Mouse (Mus musculus) forebrain, embryonic 10.5 days (tissue): ENCODE measurements around the gene Commd7. TPM values are rescaled to one million over a fixed set of nuclear protein-coding genes. Genes with fewer than 3 reads are reported as not detected.

Experiments used
- DNase-seq: peaks from one replicate; pipeline ENCODE4 v3.0.0-alpha.2; 2017; ENCODE audit warnings: low spot score; ENCODE audit errors: extremely low spot score
- H3K27ac ChIP-seq: fragments of 300-500 bp; sonication (generic); 2 replicates; pipeline ENCODE4 v1.5.1; 2016; ENCODE audit warnings: mild to moderate bottlenecking
- H3K27me3 ChIP-seq: fragments of 300-500 bp; sonication (generic); 2 replicates; pipeline ENCODE4 v1.6.1; 2016; ENCODE audit warnings: mild to moderate bottlenecking; ENCODE audit not compliant: poor library complexity, severe bottlenecking
- H3K36me3 ChIP-seq: fragments of 300-500 bp; sonication (generic); replicated peaks from 2 replicates; pipeline ENCODE4 v1.6.1; 2016; ENCODE audit warnings: mild to moderate bottlenecking, moderate library complexity
- H3K4me1 ChIP-seq: fragments of 300-500 bp; sonication (generic); 2 replicates; pipeline ENCODE4 v1.6.1; 2016
- H3K4me3 ChIP-seq: fragments of 300-500 bp; sonication (generic); 2 replicates; pipeline ENCODE4 v1.5.1; 2016; ENCODE audit warnings: mild to moderate bottlenecking, moderate library complexity
- H3K9me3 ChIP-seq: fragments of 300-500 bp; sonication (generic); 2 replicates; pipeline ENCODE4 v1.6.1; 2016; ENCODE audit warnings: mild to moderate bottlenecking, moderate library complexity
- WGBS: fragments of 180-500 bp; shearing (Covaris S2); methylation state at CpG from one replicate; pipeline ENCODE4 v1.1.7; 2016; 5-methylcytosine and 5-hydroxymethylcytosine counted together
- polyA plus RNA-seq: library from polyadenylated mRNA; unstranded; fragments of >200 nt; fragmentation: Nextera tagmentation; extraction: Ambion mirVana; gene quantifications from 2 replicates; pipeline ENCODE4 v1.2.1, GENCODE M21; 2016

Commd7 gene
- polyA plus RNA-seq, 1 experiment from 2014 or later, result 66.2 TPM

DNA sequence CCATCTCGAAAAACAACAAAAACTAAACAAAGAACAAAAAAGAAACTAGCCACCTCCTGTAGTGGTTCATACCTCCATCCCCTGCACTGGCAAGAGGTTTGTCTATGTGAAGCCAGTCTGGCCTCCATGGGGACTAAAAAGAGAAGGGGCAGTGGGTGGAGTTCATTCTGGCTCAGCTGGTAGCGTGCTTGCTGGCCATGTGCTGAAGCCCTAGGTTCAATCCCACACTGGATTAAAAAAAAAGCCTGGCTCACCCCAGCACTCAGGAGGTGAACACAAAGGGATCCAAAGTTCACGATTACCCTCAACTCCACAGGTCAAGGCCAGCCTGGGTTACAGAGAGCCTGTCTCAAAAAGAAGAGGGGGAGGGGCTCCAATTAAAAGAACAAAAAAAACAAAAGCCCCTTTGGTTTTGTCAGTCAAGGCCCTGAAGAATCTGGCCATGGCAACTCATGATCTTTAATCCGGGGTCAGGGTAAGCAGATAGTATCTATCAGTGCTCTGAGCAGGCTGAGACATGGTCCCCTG lies 52.1 kb downstream of the Commd7 start:
- Histone ChIP-seq H3K27me3 (peaks cover 29% of the 10 kb centered on the region), H3K9me3 (no peaks in the 10 kb centered on the region), H3K27ac (peak overlapping the region; percentile 49), H3K4me3 (no peak overlapping the region), H3K4me1 (peaks cover 48% of the 10 kb centered on the region), H3K36me3 (no peaks in the 10 kb centered on the region)
- WGBS, result 52% methylated on average over 4 of the region's 4 CpGs
- DNase-seq, result no peak

DNA sequence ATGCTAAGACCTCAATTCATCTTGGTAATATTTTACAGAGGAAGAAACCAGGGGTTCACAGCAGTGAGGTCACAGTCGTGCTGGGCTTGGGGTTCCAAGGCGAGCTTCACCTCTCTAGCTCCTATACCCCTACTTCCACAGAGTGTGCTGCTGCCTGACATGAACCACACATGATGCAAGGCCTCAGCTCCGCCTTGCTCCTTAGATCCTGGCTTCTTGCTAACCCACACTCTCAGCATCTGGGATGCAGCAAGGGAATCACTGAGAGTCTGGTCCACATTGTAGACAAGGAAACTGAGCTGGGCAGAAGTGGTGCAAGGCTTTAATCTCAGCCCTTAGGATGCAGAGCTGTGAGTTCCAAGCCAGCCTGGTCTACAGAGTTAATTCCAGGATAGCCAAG lies 52.5 kb downstream of the Commd7 start:
- no peaks in the 10 kb centered on the region for H3K9me3 ChIP-seq
- H3K27ac ChIP-seq, result peak overlapping the region; percentile 49; the same call in 1 of the 2 replicates
- 94% methylated on average over 3 of the region's 3 CpGs for WGBS
- H3K27me3 ChIP-seq, result peaks cover 27% of the 10 kb centered on the region
- no peak for DNase-seq
- H3K4me3 ChIP-seq, result no peak overlapping the region
- no peaks in the 10 kb centered on the region for H3K36me3 ChIP-seq
- peaks cover 53% of the 10 kb centered on the region for H3K4me1 ChIP-seq

DNA sequence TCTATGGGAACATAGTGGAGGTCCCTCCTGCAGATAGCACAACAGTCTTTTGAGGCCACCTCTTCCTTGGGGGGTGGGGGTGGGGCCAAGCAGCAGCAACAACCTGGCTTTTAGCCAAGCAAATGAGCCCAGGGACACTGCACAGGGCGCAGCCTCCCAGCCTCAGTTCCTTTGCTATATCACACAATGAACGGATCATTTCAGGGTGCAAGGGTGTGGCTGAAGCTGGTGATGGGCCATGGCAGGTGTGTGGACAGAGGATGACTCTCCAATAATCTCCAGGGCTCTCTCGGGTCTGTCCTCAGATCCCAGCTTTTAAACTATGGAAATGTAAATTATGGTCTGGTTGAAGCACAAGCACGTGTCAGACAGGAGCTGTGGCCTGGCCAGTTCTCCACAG lies 55.5 kb downstream of the Commd7 start:
- Histone ChIP-seq H3K9me3 (no peaks in the 10 kb centered on the region), H3K27me3 (peaks cover 9% of the 10 kb centered on the region; the same call in 1 of the 2 replicates), H3K36me3 (no peaks in the 10 kb centered on the region), H3K4me1 (peaks cover 33% of the 10 kb centered on the region), H3K27ac (peak overlapping the region; percentile 52), H3K4me3 (no peak overlapping the region)
- DNase-seq, result no peak
- WGBS, result 78% methylated on average over 4 of the region's 4 CpGs

DNA sequence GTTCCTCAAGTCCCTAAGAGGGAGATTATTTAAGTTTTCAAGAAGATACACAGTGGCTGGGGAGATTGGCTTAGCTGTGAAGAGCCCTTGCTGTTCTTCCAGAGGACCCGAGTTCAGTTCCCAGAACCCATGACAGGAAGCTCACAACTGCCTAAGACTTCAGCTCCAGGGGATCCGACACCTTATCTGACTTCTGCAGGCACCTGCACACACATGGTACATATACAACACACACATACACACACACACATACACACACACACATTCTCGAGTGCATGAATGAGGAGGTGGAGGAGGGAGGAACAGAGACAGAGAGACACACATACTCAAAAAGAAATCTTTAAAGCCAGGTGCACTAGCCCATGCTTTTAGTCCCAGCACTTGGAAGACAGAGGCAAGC lies 56.4 kb downstream of the Commd7 start:
- Histone ChIP-seq H3K9me3 (no peaks in the 10 kb centered on the region), H3K4me1 (peaks cover 33% of the 10 kb centered on the region), H3K36me3 (no peaks in the 10 kb centered on the region), H3K27ac (0 out of 2 replicates have a peak overlapping the region, but pooled peaks have one; percentile 62), H3K27me3 (peaks cover under 1% of the 10 kb centered on the region; the same call in 1 of the 2 replicates), H3K4me3 (no peak overlapping the region)
- DNase-seq, result no peak
- 81% methylated on average over 3 of the region's 3 CpGs for WGBS

DNA sequence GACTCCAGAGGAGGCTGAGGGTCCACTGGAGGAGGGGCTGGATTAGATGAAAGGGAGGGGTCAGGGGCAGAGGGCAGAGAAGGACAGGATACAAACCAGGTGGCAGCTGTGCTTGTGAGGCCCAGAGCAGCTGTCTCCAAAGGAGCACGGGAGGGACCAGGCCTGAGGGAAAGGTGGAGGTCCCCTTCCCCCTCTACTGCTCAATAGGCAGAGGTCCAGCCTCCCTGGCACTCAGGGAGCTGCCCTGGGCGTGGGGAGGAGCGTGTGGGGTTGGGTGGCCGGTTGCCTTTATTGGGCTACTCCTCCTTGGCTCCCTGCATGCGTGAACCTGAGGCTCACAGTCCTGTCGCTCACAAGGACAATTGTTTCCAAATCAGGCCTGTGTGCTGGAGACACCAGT lies 57.0 kb downstream of the Commd7 start:
- Histone ChIP-seq H3K4me3 (no peak overlapping the region), H3K36me3 (no peaks in the 10 kb centered on the region)
- 50% methylated on average over 6 of the region's 6 CpGs for WGBS

DNA sequence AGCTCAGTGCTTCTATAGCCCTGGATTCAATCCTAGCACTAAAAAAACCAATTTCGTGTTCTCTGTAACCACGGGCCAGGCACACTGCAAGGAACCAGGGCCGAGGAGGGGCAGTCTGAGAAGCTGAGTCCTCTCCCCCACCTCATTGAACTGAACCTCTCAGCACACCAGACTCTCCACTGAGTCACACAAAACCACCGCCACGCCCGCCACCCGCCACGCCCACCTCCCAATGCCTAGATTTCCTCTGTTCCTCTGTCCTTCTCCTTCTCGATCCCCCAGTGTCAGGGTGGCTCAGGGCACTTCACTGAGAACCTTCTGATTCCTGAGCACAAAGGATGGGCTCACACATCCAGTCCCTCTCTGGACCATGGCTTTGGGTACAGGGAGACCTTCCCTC lies 59.5 kb downstream of the Commd7 start:
- DNase-seq, result no peak
- H3K36me3 ChIP-seq, result no peaks in the 10 kb centered on the region
- H3K4me1 ChIP-seq, result peaks cover 24% of the 10 kb centered on the region
- 90% methylated on average over 9 of the region's 9 CpGs for WGBS
- no peaks in the 10 kb centered on the region for H3K9me3 ChIP-seq
- no peak overlapping the region for H3K4me3 ChIP-seq
- H3K27me3 ChIP-seq, result no peaks in the 10 kb centered on the region
- no peak overlapping the region for H3K27ac ChIP-seq

More for the DNA sequence above, 57.0 kb downstream of the Commd7 start:
- no peaks in the 10 kb centered on the region for H3K9me3 ChIP-seq
- peak overlapping the region; percentile 62; the same call in 1 of the 2 replicates for H3K27ac ChIP-seq
- H3K27me3 ChIP-seq, result no peaks in the 10 kb centered on the region
- H3K4me1 ChIP-seq, result peaks cover 27% of the 10 kb centered on the region
- DNase-seq, result no peak

DNA sequence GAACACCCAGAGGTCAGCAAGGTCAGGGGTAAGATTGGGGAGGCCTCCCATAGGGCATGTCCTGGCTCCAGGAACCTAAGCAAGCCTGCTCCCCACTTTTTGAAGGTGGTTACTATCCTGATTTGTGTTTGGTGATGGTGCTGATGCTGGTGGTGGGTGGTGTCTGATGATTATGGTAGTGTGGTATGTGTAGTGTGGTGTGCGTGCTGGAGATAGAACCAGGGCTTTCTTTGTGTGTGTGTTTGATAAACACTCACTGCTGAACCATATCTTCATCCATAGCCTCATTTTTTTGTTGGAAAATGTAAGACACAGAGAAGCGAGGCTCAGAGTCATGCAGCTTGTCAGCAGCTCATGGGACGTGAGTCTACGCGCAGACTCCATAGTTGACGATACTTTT lies 64.0 kb downstream of the Commd7 start:
- H3K9me3 ChIP-seq, result no peaks in the 10 kb centered on the region
- no peaks in the 10 kb centered on the region for H3K36me3 ChIP-seq
- no peak for DNase-seq
- no peaks in the 10 kb centered on the region for H3K27me3 ChIP-seq
- WGBS, result 94% methylated on average over 6 of the region's 6 CpGs
- H3K4me3 ChIP-seq, result no peak overlapping the region
- peak overlapping the region; percentile 54; the same call in 1 of the 2 replicates for H3K27ac ChIP-seq
- peaks cover 8% of the 10 kb centered on the region; the same call in 1 of the 2 replicates for H3K4me1 ChIP-seq

DNA sequence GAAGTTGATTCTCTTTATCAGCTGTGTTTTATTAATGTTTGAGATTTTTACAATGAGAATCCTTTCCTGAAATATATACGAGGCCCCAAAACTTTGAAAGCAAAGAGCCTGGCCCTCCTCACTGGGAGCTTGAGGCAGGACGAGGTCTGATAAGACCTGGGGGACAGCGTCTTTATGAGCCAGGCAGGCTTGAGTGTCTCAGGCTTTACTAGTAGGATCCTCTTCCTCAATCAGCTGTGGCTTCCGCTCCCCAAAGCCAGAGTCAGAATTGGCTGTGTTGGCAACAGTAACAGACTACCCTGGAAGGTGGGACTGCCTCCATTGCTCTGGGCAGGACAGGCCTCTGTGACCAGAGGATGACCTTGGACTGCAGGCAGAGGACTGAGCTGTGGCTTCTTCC lies 64.6 kb downstream of the Commd7 start:
- DNase-seq, result no peak
- WGBS, result 86% methylated on average over 4 of the region's 4 CpGs
- Histone ChIP-seq H3K4me3 (no peak overlapping the region), H3K27ac (peak overlapping the region; percentile 40; the same call in 1 of the 2 replicates), H3K4me1 (peaks cover 8% of the 10 kb centered on the region; the same call in 1 of the 2 replicates), H3K36me3 (no peaks in the 10 kb centered on the region), H3K9me3 (no peaks in the 10 kb centered on the region), H3K27me3 (no peaks in the 10 kb centered on the region)

Other genes starting within 250 kb of the Commd7 start
- not detected in 2 replicates for gene 4930404H24Rik, start 140.0 kb downstream of the Commd7 start, polyA plus RNA-seq
- 11.7 and 12.3 TPM in 2 replicates for gene Nol4l, start 102.8 kb downstream of the Commd7 start, polyA plus RNA-seq
- gene Dnmt3b, start 16.7 kb upstream of the Commd7 start, polyA plus RNA-seq, result 24.8 and 26.9 TPM in 2 replicates
- 0.07 TPM in 1 of 2 replicates, not detected in the other for gene Dnmt3c, start 63.9 kb upstream of the Commd7 start, polyA plus RNA-seq
- gene Mapre1, start 108.5 kb upstream of the Commd7 start, polyA plus RNA-seq, result 312 and 323 TPM in 2 replicates
- gene Efcab8, start 147.2 kb upstream of the Commd7 start, polyA plus RNA-seq, result not detected in 2 replicates
- gene Sun5, start 238.3 kb upstream of the Commd7 start, polyA plus RNA-seq, result not detected in 2 replicates
- gene Bpifb2, start 242.3 kb upstream of the Commd7 start, polyA plus RNA-seq, result not detected in 2 replicates